Mouse (Mus musculus): ENCODE measurements around the gene C1qa. TPM values are rescaled to one million over a fixed set of nuclear protein-coding genes. Genes with fewer than 3 reads are reported as not detected.

C1qa gene
- polyA plus RNA-seq, 1 experiment from 2014 or later: 33.2 TPM

GRCm38 (mm10) chr4:136878171-136878570, 20.4 kb downstream of the C1qa start:
- Histone ChIP-seq H3K27me3 (peaks cover 6% of the 10 kb centered on the region; the same call in 1 of the 2 replicates), H3K4me3 (no peak overlapping the region), H3K27ac (no peak overlapping the region), H3K36me3 (no peaks in the 10 kb centered on the region), H3K4me1 (no peaks in the 10 kb centered on the region), H3K9me3 (no peaks in the 10 kb centered on the region), H3K9ac (no peak overlapping the region), H3K4me2 (no peak overlapping the region)
- no peak for ATAC-seq (ENCODE audit: borderline replicate concordance, extremely low read depth, low FRiP score, low TSS enrichment)
- WGBS: 39% methylated on average over 8 of the region's 8 CpGs

GRCm38 (mm10) chr4:136876971-136877370, 21.6 kb downstream of the C1qa start:
- Histone ChIP-seq H3K4me2 (no peak overlapping the region), H3K4me3 (no peak overlapping the region), H3K9me3 (no peaks in the 10 kb centered on the region), H3K27me3 (peaks cover 6% of the 10 kb centered on the region; the same call in 1 of the 2 replicates), H3K27ac (no peak overlapping the region), H3K9ac (no peak overlapping the region), H3K36me3 (no peaks in the 10 kb centered on the region), H3K4me1 (no peaks in the 10 kb centered on the region)
- ATAC-seq (ENCODE audit: borderline replicate concordance, extremely low read depth, low FRiP score, low TSS enrichment): no peak
- 19% methylated on average over 7 of the region's 7 CpGs for whole genome bisulfite sequencing

- Histone ChIP-seq H3K4me3 (no peak overlapping the region), H3K4me2 (no peak overlapping the region), H3K27ac (no peak overlapping the region), H3K4me1 (no peaks in the 10 kb centered on the region), H3K9me3 (no peaks in the 10 kb centered on the region), H3K36me3 (no peaks in the 10 kb centered on the region), H3K27me3 (peaks cover 6% of the 10 kb centered on the region; the same call in 1 of the 2 replicates), H3K9ac (no peak overlapping the region)
- ATAC-seq (ENCODE audit: borderline replicate concordance, extremely low read depth, low FRiP score, low TSS enrichment): no peak
- WGBS: 86% methylated on average over 14 of the region's 14 CpGs
These were observed 23.6 kb downstream of the C1qa start for GRCm38 (mm10) chr4:136875012-136875411.

- Histone ChIP-seq H3K36me3 (no peaks in the 10 kb centered on the region), H3K9ac (no peak overlapping the region), H3K27ac (no peak overlapping the region), H3K4me2 (no peak overlapping the region), H3K9me3 (no peaks in the 10 kb centered on the region), H3K4me3 (no peak overlapping the region), H3K4me1 (0 out of 2 replicates have a peak, but pooled peaks cover 5% of the 10 kb centered on the region), H3K27me3 (peaks cover 13% of the 10 kb centered on the region; the same call in 1 of the 2 replicates)
- WGBS: 66% methylated on average over 6 of the region's 6 CpGs
- no peak for ATAC-seq (ENCODE audit: borderline replicate concordance, extremely low read depth, low FRiP score, low TSS enrichment)
These were observed 30.2 kb downstream of the C1qa start for GRCm38 (mm10) chr4:136868371-136868770.

GRCm38 (mm10) chr4:136867690-136868345, 30.8 kb downstream of the C1qa start:
- peaks cover 18% of the 10 kb centered on the region for H3K27me3 ChIP-seq
- no peak overlapping the region for H3K4me2 ChIP-seq
- H3K4me1 ChIP-seq: 0 out of 2 replicates have a peak, but pooled peaks cover 5% of the 10 kb centered on the region
- H3K9me3 ChIP-seq: no peaks in the 10 kb centered on the region
- H3K27ac ChIP-seq: no peak overlapping the region
- no peak overlapping the region for H3K4me3 ChIP-seq
- H3K36me3 ChIP-seq: no peaks in the 10 kb centered on the region
- 5% methylated on average over 9 of the region's 12 CpGs for WGBS
- peak; percentile 35; the same call in 1 of the 2 replicates for ATAC-seq (ENCODE audit: borderline replicate concordance, extremely low read depth, low FRiP score, low TSS enrichment)
- no peak overlapping the region for H3K9ac ChIP-seq

- H3K27me3 ChIP-seq: peaks cover 26% of the 10 kb centered on the region
- H3K4me3 ChIP-seq: no peak overlapping the region
- 0 out of 2 replicates have a peak, but pooled peaks cover 5% of the 10 kb centered on the region for H3K4me1 ChIP-seq
- no peaks in the 10 kb centered on the region for H3K9me3 ChIP-seq
- ATAC-seq (ENCODE audit: borderline replicate concordance, extremely low read depth, low FRiP score, low TSS enrichment): no peak
- no peak overlapping the region for H3K9ac ChIP-seq
- no peaks in the 10 kb centered on the region for H3K36me3 ChIP-seq
- WGBS: 61% methylated on average over 5 of the region's 5 CpGs
- H3K4me2 ChIP-seq: no peak overlapping the region
- no peak overlapping the region for H3K27ac ChIP-seq
These were observed 33.1 kb downstream of the C1qa start for GRCm38 (mm10) chr4:136865531-136865930.

GRCm38 (mm10) chr4:136864751-136865470, 33.7 kb downstream of the C1qa start:
- Histone ChIP-seq H3K4me2 (no peak overlapping the region), H3K27me3 (peaks cover 26% of the 10 kb centered on the region), H3K27ac (no peak overlapping the region), H3K9ac (no peak overlapping the region), H3K4me1 (0 out of 2 replicates have a peak, but pooled peaks cover 5% of the 10 kb centered on the region), H3K9me3 (no peaks in the 10 kb centered on the region), H3K36me3 (no peaks in the 10 kb centered on the region), H3K4me3 (no peak overlapping the region)
- WGBS: 11% methylated on average over 15 of the region's 15 CpGs
- ATAC-seq (ENCODE audit: borderline replicate concordance, extremely low read depth, low FRiP score, low TSS enrichment): no peak

- Histone ChIP-seq H3K36me3 (no peaks in the 10 kb centered on the region), H3K27ac (no peak overlapping the region), H3K4me2 (no peak overlapping the region), H3K4me3 (no peak overlapping the region), H3K27me3 (peaks cover 26% of the 10 kb centered on the region), H3K4me1 (0 out of 2 replicates have a peak, but pooled peaks cover 5% of the 10 kb centered on the region), H3K9me3 (no peaks in the 10 kb centered on the region), H3K9ac (no peak overlapping the region)
- whole genome bisulfite sequencing: 45% methylated on average over 9 of the region's 9 CpGs
- ATAC-seq (ENCODE audit: borderline replicate concordance, extremely low read depth, low FRiP score, low TSS enrichment): no peak
These were observed 35.1 kb downstream of the C1qa start for GRCm38 (mm10) chr4:136863517-136863916.

GRCm38 (mm10) chr4:136862411-136862810, 36.2 kb downstream of the C1qa start:
- WGBS: 52% methylated on average over 2 of the region's 2 CpGs
- Histone ChIP-seq H3K9me3 (no peaks in the 10 kb centered on the region), H3K27ac (no peak overlapping the region), H3K4me3 (no peak overlapping the region), H3K4me1 (no peaks in the 10 kb centered on the region), H3K36me3 (no peaks in the 10 kb centered on the region), H3K4me2 (no peak overlapping the region), H3K9ac (no peak overlapping the region), H3K27me3 (peaks cover 26% of the 10 kb centered on the region)
- ATAC-seq (ENCODE audit: borderline replicate concordance, extremely low read depth, low FRiP score, low TSS enrichment): no peak

- Histone ChIP-seq H3K4me3 (no peak overlapping the region), H3K9ac (no peak overlapping the region), H3K4me2 (no peak overlapping the region; the same call in 1 of the 2 replicates), H3K36me3 (no peaks in the 10 kb centered on the region), H3K27me3 (peaks cover 26% of the 10 kb centered on the region), H3K4me1 (no peaks in the 10 kb centered on the region), H3K9me3 (no peaks in the 10 kb centered on the region), H3K27ac (no peak overlapping the region)
- no peak for ATAC-seq (ENCODE audit: borderline replicate concordance, extremely low read depth, low FRiP score, low TSS enrichment)
- 12% methylated on average over 17 of the region's 17 CpGs for WGBS
These were observed 36.8 kb downstream of the C1qa start for GRCm38 (mm10) chr4:136861806-136862205.

GRCm38 (mm10) chr4:136860022-136860421, 38.6 kb downstream of the C1qa start:
- no peak overlapping the region for H3K4me2 ChIP-seq
- 79% methylated on average over 7 of the region's 7 CpGs for WGBS
- no peak overlapping the region for H3K27ac ChIP-seq
- ATAC-seq (ENCODE audit: borderline replicate concordance, extremely low read depth, low FRiP score, low TSS enrichment): no peak
- H3K4me1 ChIP-seq: no peaks in the 10 kb centered on the region
- no peaks in the 10 kb centered on the region for H3K36me3 ChIP-seq
- H3K4me3 ChIP-seq: no peak overlapping the region
- H3K9me3 ChIP-seq: no peaks in the 10 kb centered on the region
- H3K27me3 ChIP-seq: peaks cover 22% of the 10 kb centered on the region
- H3K9ac ChIP-seq: no peak overlapping the region

GRCm38 (mm10) chr4:136855081-136855480, 43.5 kb downstream of the C1qa start:
- no peaks in the 10 kb centered on the region for H3K9me3 ChIP-seq
- H3K36me3 ChIP-seq: no peaks in the 10 kb centered on the region
- 27% methylated on average over 6 of the region's 6 CpGs for WGBS
- no peaks in the 10 kb centered on the region for H3K4me1 ChIP-seq
- no peak overlapping the region for H3K4me2 ChIP-seq
- 0 out of 2 replicates have a peak, but pooled peaks cover 5% of the 10 kb centered on the region for H3K27me3 ChIP-seq
- H3K27ac ChIP-seq: no peak overlapping the region
- no peak overlapping the region for H3K4me3 ChIP-seq
- no peak for ATAC-seq (ENCODE audit: borderline replicate concordance, extremely low read depth, low FRiP score, low TSS enrichment)
- no peak overlapping the region for H3K9ac ChIP-seq

Data from lung, embryonic 15.5 days (tissue).